Mouse (Mus musculus) erythroblast, embryonic 14.5 days (primary cell): ENCODE measurements around the gene Gm10142.
"Not testable (repeated sequence)": the region's sequence is repeated elsewhere in the genome, so short reads cannot be mapped to it uniquely, and the experiment has no call there.

Experiments
- GATA1 ChIP-seq: IDR thresholded peaks from 2 replicates; pipeline ENCODE4 v1.6.1; 2012; ENCODE audit warnings: low read length, inconsistent platforms, mixed read lengths
- TAL1 ChIP-seq: IDR thresholded peaks from 3 replicates; pipeline ENCODE4 v1.6.1; 2012; ENCODE audit warnings: low read length, inconsistent platforms, mixed read lengths

DNA sequence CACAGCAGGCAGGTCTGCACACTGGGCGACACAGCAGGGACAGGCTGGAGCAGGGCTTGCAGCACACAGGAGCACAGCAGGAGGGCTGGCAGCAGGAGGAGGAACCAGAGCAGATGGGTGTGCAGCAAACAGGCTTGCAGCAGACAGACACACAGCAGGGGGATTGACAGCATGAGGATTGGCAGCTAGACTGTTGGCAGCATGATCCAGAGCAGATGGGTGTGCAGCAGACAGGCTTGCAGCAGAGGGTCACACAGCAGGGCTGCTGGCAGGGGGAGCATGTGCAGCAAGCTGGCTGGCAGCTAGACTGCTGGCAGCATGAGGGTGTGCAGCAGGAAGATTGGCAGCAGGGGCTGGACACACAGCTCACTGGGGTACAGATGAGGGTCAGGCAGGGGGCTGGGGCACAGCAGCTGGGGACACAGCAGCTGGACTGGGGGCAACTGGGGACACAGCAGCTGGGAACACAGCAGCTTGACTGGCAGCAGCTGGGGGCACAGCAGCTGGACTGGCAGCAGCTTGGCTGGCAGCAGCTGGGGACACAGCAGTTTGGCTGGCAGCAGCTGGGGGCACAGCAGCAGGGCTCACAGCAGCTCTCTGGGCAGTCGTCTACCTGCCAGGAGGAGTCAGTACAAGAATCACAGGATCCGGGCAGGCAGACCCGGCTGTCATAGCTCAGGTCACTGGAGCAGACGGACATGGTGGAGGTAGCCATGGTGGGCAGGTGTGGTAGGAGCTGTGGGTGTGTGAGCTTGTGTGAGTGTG is 26.5 kb downstream of the Gm10142 start, which contains the start of gene Gm18596:
- TF ChIP-seq TAL1, GATA1: not testable (repeated sequence)
